Mouse (Mus musculus) right cerebral cortex, postnatal 36 days (tissue): ENCODE results near the gene Enthd1.

ENCODE experiments used
- DNase-seq, 2 experiments: peaks; one replicate each; pipeline ENCODE4 v3.0.0; 2022; ENCODE audit warnings: low spot score in 2 of 2, mixed read lengths in 1 of 2

Gene Enthd1

DNA sequence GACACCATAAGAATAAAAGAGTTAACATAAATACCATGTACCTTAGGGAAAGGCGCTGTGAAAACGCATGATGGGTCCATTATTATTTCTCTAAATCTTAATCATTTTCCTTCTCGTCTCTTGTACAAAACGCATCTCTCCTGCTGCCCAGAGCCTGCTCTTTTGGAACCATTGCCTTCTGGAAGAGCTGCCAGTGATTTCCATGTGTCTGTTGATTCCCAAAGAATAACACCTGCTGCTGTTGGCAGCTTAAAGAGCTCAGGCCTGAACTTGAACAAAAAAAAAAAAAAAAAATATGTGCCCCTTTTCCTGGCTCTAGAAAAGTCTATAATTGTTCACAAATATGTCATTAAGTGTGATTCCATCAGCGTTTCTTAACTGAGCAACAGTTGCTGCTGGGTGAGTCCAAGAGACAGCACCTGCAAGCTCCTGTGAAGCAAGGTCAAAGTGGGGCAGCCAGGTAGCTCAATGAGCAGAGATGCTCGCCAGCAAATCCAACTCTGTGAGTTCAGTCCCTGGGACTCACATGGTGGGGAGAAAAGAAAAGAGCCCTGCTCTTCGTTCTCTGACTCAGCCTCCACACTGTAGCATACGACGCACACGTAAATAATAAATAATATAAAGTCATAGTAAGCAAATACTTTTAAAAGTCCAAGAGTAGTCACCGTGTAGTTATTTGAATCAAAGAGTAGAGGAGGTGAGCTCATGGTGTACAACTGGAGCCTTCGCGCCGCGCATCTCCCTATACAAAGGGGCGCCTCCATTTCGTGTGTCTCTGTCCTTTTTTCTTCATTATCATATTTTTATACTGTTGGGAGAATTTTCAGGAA lies 9.5 kb upstream of the Enthd1 start:
- DNase-seq = no peak

DNA sequence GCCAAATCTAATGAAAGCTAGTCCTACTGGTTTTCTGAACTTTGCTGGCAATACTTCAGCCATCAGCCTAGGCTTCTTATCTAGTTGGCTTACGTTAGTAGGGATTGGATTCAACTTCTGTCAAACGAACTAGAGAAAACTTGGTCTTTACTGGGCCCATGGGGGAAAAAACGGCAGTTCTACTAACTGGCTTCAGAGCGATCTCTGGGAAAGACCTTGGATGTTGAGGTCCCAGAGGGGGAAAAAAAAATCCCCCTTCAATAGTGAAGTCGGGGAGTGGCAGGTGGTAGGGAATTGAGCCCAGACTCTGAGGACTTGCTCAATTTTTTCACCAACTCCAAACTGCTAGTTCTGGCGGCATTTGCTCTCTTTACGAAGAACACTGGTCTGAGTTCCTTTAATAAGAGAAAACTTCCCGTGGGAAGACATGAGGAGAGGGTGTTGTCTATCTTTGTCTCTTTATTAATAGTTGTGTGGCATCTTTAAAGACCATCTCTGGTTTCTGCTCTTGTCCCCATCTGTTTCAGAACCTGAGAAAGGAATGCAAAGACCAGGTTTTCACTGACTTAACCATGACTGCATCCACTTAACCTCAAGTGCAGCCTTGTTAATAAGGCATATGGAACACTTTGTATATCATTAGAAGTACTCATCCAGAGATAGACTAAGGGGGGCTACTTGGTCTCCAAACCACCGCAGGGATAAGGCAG lies 8.0 kb upstream of the Enthd1 start:
- no peak for DNase-seq

DNA sequence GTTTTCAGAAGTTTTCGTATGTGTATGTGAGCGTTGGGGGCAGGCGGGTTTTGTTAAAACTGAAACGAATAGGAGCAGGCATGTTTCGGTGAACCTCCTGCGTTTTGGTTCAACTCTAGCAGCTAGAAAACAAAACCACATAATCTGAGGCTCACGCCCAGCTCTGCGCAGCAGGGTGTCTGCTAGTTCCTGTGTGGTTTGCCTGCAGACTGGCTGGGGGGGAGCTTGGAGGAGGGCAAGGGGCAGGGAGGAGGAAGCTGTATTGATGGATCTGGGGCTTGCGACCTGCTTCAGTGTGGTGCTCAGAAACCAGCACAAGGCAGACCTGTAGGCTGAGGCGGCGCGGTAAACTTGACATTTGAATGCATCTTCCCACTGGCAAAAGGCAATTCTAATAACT lies 7.3 kb upstream of the Enthd1 start, which contains the start of gene Grap2:
Grap2 (plus strand) TSS at position 304 of the 400 bp plus-strand sequence.
- no peak for DNase-seq

DNA sequence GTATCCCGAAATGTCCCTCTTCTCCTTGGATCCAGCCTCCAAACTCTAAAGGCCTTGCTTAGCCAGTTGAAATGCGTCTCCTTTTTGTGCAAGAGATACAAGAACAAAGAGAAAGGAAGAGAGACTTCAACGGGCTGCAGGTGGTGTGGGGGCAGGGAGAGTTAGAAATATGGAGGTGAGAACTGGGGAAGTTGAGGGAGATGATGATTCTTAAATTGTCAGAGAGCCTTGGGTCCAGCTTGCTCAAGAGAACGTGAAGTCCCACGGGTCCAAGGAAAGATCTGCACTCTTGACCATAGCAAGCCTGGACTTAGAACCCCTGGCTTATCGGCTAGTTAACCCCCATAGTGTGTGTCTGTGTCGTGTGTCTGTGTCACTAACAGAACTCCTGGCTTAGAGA lies 6.7 kb upstream of the Enthd1 start:
- DNase-seq = no peak

DNA sequence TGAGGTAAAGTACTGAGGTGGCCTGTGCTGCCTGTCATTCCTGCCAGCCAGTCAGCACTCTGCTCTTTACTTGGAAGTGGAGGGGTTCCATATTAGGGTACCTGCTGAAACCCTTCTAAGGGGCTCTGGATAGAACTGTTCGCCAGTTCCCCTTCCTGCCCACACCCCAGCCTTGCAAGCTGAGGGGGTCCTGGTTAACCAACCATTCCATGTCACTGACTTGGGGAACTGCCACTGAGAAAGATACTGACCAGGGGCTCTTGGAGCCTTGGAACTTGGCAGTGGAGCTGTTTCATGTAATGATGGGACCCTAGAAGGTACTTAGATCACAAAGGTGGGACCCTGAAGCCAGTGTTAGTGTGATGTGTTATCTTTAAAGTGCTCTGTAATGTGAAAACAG lies 5.3 kb upstream of the Enthd1 start:
- DNase-seq = no peak

DNA sequence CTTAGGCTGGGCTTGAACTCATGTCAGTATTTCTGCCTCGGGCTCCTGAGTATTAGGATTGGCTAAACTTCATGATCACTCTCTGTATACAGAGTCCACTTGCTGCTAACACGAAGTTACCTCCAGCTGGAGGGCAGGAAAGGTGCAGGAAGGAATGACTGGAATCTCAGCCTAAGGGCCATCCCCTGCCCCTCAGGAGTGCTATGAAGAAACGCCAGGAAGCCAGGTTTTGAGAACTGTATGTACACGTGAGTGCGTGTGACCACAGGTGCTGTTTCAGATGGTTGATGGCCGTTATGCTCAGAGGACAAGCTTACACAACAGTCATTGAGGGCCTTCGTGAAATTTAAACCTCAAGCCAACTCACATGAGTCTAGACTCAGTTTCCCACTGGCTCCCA lies 4.2 kb upstream of the Enthd1 start:
- no peak for DNase-seq

DNA sequence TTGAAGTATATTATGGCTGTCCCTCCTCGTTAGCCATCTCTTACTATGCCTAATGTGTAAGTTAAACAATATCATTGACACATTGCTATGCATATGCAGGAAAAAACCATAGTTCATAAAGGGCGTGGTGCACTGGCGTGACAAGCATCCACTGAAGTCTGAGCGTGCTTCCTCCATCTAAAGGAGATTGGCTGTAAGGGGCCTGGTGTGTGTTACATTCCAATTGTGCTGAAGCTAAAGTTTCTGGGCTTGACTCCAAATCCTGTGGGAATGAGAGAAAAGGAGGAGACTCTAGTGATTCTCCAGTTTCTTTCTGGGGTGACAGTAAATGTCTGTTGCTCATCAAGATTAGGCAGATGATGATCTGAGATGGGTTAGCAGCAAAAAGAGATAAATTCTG lies 2.8 kb upstream of the Enthd1 start:
- DNase-seq = no peak

DNA sequence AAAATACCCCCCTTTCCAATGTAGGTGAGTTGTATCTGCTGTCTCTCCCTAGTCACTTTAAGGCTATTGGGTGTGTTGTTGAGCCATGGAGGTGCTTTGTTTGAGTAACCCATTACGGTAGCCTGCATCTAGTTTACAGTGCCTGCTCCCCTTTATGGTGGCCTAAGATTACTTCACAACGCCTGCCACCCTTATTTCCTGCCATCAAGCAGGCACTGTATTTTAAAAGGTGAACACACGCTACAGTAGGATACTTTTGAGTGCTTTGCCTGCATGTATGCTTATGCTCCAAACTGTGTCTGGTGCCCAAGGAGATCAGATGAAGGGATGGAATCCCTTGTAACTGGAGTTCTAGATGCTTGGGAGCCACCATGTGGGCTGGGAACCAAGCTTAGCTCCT lies 2.2 kb upstream of the Enthd1 start:
- DNase-seq = no peak

DNA sequence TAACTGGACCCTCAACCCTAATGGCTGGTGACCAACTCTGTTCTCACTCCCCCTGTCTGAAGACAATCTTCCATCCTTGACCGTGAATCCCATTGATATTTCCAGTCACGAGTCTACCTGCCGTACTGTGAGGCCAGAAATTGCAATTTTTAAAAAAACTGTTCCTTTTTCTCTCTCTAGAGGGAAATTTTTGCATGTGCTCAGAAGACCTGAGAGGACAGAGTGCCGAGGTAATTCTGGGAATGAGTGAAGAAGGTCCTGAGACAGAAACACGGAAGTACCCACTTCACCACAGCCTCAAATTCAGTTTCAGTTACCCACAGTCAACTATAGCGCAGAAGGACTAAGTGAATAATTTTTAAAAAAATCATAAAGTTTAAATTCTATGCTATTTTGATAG lies 1.7 kb upstream of the Enthd1 start:
- no peak for DNase-seq

DNA sequence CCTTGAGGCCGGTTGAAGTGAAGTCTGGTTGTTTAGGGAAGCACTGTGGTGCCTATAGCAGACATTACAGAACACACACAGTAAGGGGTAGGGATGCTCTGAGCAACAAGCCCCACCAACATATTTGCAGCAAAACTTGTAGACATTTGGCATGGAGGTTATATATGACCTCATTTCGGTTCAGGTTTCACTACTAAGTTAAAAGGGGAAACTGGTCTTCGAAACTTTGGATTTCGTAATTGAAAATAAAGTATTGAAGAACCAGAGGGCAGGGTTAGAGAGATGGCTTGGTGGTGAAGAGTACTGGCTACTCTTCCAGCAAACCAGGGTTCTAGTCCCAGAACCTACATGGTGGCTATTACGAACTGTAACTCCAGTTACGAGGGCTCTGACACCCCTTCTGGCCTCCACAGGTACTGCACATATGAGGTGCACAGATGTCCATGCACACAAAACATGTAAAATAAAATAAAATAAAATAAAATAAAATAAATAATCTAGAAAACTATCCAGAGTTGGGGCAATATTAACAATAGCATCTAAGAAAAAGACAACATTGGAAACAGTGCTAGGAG lies 1.2 kb downstream of the Enthd1 start:
- DNase-seq = no peak

DNA sequence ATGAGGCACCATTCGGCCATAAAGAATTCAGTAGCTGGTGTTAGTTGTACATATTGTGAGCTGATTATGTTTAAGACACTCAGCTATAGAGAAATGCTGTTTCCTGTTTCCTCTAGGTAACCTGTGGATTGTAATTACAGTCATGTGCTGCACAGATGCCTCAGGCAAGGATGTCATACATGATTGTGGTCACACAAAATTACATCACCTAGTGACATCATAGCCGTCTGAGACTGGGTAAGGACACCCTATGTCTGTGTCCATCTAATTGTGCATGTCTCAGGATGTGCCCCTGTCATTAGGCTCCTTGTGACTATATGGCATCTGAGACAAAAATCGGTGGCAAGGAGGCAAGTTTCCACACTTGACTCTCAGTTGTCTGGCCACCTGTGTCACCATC lies 2.5 kb downstream of the Enthd1 start:
- no peak for DNase-seq

DNA sequence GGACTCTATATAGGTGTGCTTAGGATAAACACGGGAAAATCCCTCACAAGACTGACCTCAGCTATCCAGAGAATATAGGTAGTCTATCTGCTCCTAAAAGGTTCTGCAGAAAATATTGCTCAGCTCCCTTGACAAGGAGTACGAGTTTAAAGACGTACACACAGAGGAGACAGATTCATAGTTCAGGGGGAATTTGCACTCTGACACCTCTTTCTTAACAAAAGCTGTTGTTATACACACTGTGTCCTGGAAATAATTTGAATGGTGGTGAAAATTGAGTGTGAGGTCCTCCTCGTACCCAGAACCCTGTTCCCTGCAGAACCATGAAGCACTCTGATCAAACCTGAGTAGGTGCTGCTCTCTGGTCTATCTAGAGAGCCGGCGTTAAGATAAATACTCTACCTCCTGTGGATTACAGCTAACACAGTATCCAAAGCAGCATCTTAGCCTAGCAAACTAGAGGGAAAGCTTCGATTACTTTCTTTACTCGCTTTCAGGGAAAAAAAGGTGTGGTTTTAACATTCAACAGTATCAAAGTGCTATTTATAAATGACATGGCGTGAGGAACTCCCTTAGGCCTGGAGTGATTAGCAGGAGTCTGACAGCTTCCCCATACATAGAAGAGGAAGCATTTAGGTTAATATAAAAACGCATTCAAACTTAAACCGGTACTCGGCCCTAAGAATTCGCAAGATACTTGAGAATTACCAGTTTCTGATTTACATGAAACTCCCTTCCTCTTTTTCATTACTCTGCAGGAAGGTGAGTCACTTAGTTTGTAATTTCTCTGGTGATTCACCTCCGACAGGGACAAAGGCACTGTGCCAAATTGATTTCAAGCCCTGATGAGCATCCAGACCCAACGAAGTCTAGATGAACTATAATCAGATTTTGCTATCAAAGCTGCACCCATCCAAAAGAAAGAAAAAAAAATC lies 4.0 kb downstream of the Enthd1 start:
- no peak for DNase-seq

DNA sequence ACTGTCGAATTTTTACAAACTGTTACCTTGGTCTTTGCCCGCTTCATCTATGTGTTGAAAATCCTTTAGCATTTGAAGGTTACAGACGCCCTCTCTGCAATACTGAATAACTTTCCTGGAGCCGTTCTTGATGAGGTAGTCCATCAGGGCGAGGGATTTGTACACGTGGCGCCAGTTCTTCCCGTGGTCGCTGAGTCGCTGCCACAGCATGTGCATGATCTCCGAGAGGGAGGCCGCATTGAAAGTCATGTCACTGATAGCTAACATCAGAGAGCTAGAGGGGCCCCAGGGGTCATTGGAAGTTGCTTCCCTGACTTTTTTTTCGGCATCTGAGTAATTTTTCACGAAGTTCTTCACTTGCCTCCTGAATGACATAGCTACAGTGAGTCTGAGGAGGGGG lies 5.0 kb downstream of the Enthd1 start:
- DNase-seq = no peak

DNA sequence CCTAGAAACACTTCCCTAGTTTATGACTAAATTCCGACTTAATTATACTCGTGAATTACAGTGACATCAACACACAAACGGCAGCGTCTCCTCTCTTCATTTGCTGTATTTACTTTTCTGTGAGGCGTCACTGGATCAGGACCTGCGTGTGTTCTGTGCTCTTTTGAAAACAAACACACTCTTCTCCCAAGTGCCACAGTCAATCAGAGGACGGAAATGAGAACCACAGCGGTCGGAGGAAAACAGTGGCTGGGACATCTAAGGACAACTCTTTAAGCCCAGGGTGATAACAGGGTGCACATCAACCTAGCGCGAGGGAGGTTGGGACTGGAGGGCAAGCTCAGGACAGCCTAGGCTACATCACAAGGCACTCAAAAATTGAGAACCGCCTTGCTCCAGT lies 5.4 kb downstream of the Enthd1 start:
- no peak for DNase-seq

DNA sequence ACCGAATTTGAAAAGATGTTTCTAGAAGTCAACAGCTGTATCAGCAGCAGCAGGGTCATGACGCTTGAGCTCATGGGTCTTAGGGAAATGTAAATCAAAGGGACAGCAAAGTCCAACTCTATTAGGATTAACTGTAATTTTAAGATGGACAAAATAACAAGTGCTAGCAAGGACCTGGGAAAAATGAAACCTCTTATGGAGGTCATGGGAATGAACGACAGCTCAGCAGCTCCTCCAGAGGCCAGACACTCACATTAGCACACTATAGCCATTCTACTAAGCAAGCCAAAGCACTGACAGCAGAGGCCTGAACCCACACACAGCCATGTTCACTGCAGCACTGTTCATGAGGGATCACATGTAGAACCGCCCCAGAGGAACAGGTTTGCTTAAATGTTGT lies 7.2 kb downstream of the Enthd1 start:
- no peak for DNase-seq

DNA sequence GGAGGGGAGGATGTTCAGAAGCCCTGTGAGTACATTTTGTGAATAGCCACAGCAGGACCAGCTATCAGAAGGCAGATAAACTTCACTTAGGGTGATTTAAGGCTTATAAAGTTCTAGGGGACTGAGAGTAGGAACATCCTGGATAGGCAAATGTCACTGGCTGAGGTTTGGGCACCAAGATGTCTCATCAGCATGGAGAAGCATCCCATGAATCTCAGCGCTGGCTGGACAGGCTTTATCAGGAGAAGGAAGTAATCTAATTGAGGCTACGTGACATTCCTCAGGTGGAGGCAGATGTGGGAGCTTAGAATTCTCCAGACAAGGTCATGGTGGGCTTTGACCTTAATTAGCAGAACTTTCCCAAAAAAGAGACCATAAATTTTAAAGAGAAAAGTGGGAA lies 8.9 kb downstream of the Enthd1 start:
- DNase-seq = no peak

DNA sequence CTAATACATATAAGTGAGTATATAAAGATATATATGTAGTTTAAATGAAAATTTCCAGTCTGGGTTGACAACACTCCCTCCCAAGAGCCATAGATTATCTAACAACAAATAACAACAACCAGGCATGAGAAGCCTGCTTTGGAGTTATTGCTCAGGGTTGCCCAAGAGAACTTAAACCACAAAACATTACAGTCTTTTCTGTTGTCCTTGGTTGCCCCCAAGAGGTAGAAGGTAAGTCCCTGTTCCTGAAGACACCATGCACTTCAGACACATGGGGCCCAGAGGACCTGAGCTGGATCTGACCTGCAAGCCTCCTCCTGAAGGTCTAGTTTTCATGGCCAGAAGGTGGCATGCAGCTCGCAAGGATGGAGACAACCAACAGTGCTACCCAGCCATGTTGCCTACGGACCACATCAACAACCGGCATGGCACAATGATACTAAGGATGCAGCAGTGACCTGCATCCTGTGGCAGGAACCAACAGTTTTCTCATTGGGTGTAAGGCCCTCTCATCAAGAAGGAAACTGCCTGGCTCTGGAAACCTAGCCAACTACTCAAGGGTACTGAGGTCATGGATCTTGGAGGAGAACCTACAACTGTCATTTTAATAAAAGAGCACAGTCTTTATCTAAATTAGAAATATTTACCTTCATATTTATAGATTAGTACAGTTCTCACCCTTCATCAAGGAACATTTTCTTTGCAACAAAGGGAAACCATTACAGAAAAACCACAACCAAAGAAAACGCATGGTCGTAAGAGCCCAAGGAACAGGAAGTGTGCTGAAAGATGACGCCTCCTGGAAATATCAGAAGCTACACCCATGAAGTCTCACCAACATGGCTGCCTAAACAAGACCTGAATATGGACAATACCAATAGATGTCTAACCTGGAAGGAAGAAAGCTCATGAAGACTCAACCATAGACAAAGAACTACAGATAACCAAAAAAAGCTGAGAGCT lies 9.8 kb downstream of the Enthd1 start:
- no peak for DNase-seq

DNA sequence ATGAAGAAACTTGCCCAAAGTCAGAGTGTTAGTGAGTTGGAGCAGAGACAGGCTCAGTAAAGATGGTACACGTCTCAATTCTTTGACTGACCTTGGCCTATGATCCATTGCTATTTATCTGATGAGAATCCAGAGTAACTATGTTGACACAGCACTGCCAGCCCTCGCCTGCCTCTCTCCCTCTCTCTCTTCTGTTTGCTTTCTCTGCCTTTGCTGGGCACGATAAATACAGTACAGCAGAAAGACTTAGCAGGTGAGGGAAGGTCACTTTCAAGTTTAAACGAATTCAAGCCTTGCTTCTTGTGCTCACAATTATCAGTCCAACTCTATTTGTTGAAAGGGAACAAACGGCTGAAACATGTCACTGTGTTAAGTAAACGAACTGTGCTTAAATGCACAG lies 19.5 kb downstream of the Enthd1 start:
- DNase-seq = no peak

DNA sequence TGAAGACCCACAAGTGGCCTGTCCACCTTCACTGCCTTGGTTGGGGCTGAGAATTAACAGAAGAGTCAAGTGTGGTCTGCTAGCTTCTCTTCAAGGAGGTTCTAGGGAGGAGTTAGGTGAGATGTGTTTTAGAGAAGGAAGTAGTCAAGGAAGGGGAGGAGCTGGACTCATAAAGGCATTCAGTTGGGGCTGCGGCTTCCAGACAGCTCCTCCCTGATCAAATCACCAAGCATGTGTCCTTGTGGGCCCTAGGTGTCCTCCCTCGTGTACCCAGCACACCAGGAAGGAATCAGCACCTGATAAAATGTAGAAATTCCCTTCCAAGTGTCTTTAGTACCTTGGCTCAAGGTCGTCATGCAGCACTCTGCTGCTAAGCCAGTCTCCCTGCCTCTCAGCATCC lies 20.8 kb downstream of the Enthd1 start:
- DNase-seq = no peak

DNA sequence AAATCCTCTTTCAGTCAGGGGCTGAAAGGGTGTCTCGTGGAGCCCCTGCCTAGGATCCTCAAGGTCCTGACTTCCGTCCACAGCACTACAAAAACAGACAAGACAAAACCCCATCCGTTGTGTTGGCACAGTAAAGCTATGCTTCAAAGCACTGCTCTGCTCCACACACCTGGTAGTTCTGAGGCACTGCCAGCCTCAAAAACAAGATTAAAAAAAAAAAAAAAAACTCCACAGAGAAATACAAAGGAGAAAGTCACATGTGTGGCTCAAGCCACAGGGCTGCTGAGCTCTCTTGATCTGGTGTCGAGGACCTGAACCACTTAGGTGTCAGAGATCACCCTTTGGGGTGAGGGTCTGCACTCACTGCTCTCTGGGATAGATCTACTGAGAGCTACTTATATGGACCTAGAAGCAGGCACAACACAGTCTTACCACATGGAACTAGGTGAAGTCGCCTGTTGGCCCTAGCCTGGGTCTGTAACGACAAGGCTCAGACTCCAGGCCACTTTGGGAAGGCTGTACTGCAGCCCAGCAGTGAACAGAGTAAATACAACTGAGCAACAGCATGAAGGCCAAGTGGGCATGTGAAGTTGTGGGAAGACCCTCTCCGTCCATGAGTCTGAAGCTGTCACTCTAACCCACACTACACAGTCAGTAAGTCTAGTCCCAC lies 26.1 kb downstream of the Enthd1 start:
- no peak for DNase-seq
